Mouse (Mus musculus): ENCODE results near the gene Cyp2f2. TPM values are rescaled to one million over a fixed set of nuclear protein-coding genes. Genes with fewer than 3 reads are reported as not detected.
A peak's percentile ranks its signal among the peaks of the same experiment; 100 is the strongest.

The Cyp2f2 gene
- total RNA-seq, 2 experiments from 2014 or later = 0.22 to 0.43 TPM

GRCm38 (mm10) chr7:27174496-27174895 is 54.8 kb downstream of the Cyp2f2 start:
- no peak for DNase-seq
- intact Hi-C loops (cut with DNase I) = no loop called here

GRCm38 (mm10) chr7:27174896-27175295 is 55.2 kb downstream of the Cyp2f2 start:
- intact Hi-C loops (cut with DNase I) = no loop called here
- no peak for DNase-seq

DNA sequence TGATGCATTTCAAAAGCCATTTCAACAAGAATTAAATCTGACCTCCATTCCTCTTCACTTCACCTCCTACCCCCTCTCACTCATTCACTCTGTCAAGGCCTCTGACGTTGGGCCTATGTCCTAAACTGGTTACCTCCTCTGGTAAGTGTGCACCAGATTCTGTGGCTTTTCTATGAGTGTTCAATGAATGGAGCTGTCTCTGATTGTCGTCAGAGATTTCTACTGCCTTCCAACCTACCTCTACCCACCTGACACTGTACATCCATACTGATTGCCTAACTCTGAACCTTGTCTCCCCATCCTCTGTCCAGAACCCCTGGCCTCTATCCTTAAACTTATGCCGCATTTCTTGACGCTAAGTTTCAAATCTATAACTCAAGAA is 58.2 kb downstream of the Cyp2f2 start:
- intact Hi-C loops (cut with DNase I) = loop anchor here (2.0 kb wide), 1 partner anchor 15 kb away; no protein-coding TSS in a partner anchor
- no peak for DNase-seq

DNA sequence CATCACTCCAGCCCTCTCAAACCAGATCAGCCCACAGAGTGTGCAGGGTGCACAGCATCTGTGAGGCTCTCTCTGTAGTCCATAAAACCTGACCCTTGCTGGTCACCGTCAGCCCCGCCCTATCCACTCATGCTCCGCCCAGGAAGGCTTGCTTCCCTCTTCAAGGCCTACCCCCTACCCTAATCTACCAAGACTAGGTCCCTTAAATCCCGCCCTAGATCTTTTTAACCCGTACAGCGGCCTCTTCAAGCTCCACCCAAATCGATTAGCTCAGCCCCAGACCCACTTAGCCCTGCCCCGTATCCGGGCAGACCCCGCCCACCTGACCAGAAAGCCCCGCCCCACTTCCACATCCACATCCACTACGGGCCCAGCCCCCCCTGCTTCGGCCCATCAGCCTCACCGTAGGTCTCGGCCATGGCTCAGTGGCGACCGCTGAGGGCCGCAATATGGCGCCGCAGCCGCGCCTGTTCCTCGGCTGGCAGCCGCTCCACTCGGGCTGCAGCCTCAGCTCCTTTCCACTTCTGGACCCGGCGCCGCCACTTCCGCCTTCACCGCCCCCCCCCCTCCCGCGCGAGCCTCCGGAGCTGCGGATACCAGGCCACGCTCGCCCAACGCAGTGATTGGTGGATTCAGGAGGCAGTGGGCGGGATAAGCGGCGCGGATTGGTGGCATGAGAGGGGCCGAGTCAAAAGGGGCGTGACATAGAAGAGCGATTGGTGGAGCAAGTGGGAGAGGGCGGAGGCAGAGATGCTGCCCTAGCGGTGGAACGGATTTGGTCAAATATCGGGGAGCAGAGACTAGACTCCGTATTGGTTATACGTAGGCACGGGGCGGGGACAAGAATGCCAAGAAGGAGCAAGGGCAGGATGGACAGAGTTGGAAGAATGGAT is 58.9 kb downstream of the Cyp2f2 start, which contains the start of gene Rab4b:
Gene Rab4b (minus strand): TSS at position 573 of the 893 bp plus-strand sequence.
- peak; percentile 97 to 99 for DNase-seq
- intact Hi-C loops (cut with DNase I) = loop anchor here (1.0 to 2.0 kb wide), 2 partner anchors 16 to 17 kb away; partner anchors contain the start of gene BC024978

DNA sequence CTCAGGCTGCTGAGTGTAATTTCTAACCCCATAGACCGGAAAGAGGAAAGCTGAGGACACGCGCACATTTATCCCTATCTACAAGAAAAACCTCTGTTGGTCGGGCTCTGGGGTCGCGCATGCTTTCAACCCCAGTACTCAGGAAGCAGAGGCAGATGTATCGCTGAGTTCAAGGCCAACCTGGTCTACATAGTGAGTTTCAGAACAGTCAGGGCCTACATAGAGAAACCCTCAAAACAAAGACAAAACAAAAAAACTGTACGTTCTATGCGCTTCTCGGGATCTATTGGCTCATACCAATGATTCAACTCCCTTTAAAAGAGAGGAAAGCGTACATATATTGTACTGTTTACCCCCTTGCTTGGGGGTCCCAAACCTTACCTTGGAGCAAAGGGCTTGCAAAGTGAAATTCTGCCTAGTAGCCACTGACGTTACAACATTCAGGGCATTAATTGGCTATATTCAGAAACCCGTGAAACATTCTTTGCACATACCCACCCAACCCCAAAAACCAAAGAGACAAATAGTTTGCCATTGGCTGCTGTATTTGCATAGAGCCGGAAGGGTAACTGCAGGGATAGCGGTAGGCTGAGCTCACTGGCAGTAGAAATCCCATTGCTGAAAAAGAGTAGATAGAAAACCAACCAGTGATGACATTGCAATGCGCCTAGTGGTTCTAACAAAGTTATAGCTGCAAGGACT is 59.7 kb downstream of the Cyp2f2 start:
- no peak for DNase-seq
- intact Hi-C loops (cut with DNase I) = loop anchor here (1.0 to 2.0 kb wide), 2 partner anchors 16 to 17 kb away; partner anchors contain the start of gene BC024978

- DNase-seq = peak in 1 of 2 experiments; percentile 69
- intact Hi-C loops (cut with DNase I) = loop anchor here (1.0 kb wide), 1 partner anchor 12 kb away; no protein-coding TSS in a partner anchor
Observed at GRCm38 (mm10) chr7:27180036-27180435, 60.3 kb downstream of the Cyp2f2 start.

- no peak for DNase-seq
- intact Hi-C loops (cut with DNase I) = loop anchor here (1.0 kb wide), 1 partner anchor 11 kb away; no protein-coding TSS in a partner anchor
Observed at GRCm38 (mm10) chr7:27180837-27181695, 61.4 kb downstream of the Cyp2f2 start, which contains the start of the genes Gm21983 and Mia. Gene Gm21983, minus strand, starts transcription at chr7:27181086. Gene Mia, minus strand, starts transcription at chr7:27181157.

DNA sequence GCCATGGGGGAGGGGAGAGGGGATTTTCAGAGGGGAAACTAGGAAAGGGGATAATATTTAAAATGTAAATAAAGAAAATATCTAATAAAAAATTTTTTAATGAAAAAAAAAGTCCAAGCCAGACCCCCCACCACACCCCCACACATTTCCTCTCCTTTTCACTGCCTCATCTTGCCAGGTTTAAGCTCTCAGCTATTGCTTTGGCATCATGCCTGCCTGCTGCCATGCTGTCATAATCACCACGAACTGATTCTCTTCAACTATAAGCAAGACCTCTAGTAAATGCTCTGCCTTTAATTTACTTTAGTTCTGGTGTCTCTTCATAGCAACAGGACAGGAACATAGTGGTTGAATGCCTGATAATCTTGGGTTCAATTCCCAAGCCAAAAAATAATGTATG is 62.8 kb downstream of the Cyp2f2 start:
- intact Hi-C loops (cut with DNase I) = no loop called here
- no peak for DNase-seq

Small RNAs within 50 kb of the gene (microRNA-seq; reads per million reads assigned to microRNA genes)
- 0 reads per million in 2 experiments for gene Mir3101 (ENCODE audit: borderline number of aligned reads in 2 of 2)

Other genes with a start within 250 kb of the Cyp2f2 start
- not detected for gene Cyp2a22, start 180.5 kb upstream of the Cyp2f2 start, total RNA-seq (2021)
- gene Cyp2a12, start 90.8 kb upstream of the Cyp2f2 start, total RNA-seq (2021) = not detected
- gene Cyp2t4, start 33.8 kb downstream of the Cyp2f2 start, total RNA-seq (2021) = not detected
- gene Egln2, start 46.9 kb downstream of the Cyp2f2 start, total RNA-seq (2021) = 10 to 100 TPM; 59.3 to 61.7 TPM
- gene Rab4b, start 59.0 kb downstream of the Cyp2f2 start, total RNA-seq (2021) = 10 to 100 TPM; 14.5 to 15.7 TPM
- not detected for gene Gm21983, start 61.2 kb downstream of the Cyp2f2 start, total RNA-seq (2021)
- not detected for gene Mia, start 61.2 kb downstream of the Cyp2f2 start, total RNA-seq (2021)
- 10 to 100 TPM; 16.3 to 16.6 TPM for gene BC024978, start 75.9 kb downstream of the Cyp2f2 start, total RNA-seq (2021)
- gene Snrpa, start 76.4 kb downstream of the Cyp2f2 start, total RNA-seq (2021) = 10 to 100 TPM; 35.4 to 41.9 TPM
- gene Itpkc, start 108.8 kb downstream of the Cyp2f2 start, total RNA-seq (2021) = 1 to 10 TPM; 5.1 to 5.6 TPM
- gene Coq8b, start 113.1 kb downstream of the Cyp2f2 start, total RNA-seq (2021) = 10 to 100 TPM in 1 of 2 experiments, 1 to 10 TPM in 1; 8.8 to 11.2 TPM
- 1 to 10 TPM; 5.7 to 6.1 TPM for gene Numbl, start 138.5 kb downstream of the Cyp2f2 start, total RNA-seq (2021)
- 100 to 1,000 TPM; 207 to 236 TPM for gene Ltbp4, start 217.8 kb downstream of the Cyp2f2 start, total RNA-seq (2021)
- gene Shkbp1, start 236.1 kb downstream of the Cyp2f2 start, total RNA-seq (2021) = 1 to 10 TPM; 6.5 to 7.5 TPM
- gene Gm20479, start 237.5 kb downstream of the Cyp2f2 start, total RNA-seq (2021) = not detected

All from heart, postnatal 36 days (tissue).